Mouse (Mus musculus): ENCODE data around the gene Klc3. TPM values are rescaled to one million over a fixed set of nuclear protein-coding genes. Genes with fewer than 3 reads are reported as not detected.

Gene Klc3
- 1.5 and 2.6 TPM in 2 replicates for polyA plus RNA-seq (2015; fragmentation: Nextera tagmentation; extraction: Ambion mirVana)

DNA sequence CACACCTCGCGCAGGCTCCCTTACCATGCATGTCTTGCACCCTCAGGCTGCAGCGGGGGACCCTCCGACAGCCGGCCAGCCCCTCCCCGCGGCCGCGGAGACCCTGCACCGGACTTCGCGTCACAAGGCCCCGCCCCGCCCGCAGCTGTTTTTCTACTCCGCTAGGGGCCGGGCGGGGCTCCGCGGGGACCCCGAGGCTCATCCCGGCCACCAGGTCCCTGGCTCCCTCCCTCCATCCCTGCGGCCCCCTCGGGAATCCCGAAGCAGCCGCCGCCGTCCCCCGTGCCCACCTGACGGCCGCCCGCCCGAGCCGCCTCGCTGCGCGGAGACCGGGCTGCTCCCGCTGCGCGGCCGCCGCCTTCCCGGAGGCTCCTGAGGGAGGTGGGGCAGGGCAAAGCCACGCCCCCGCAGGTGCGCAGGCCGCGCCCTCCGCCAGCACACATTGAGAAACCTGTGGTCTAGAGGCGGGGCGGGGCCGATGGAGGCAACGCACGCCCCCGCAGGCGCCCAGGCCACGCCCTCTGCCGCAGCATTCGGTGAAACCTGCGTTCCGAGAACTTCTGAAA lies at the start of gene Klc3:
Gene Klc3 (minus strand): TSS at position 374 of the 566 bp plus-strand sequence.
- Histone ChIP-seq H3K4me2 (peak within 1 kb of the TSS; percentile 94), H3K27ac (no peak within 1 kb of the TSS), H3K9ac (peak within 1 kb of the TSS; percentile 65), H3K27me3 (peaks cover 76% of the 10 kb centered on the region), H3K9me3 (replicated peaks) (peaks cover 9% of the 10 kb centered on the region), H3K4me1 (peaks cover 20% of the 10 kb centered on the region), H3K36me3 (ENCODE audit: poor library complexity, severe bottlenecking) (no peaks in the 10 kb centered on the region), H3K4me3 (peak within 1 kb of the TSS; percentile 53)
- under 1% methylated on average over 49 of the region's 62 CpGs for WGBS
- ATAC-seq, result no peak

- 90% methylated on average over 12 of the region's 12 CpGs for WGBS
- 0 out of 2 replicates have a peak, but pooled peaks have one; percentile 25 for ATAC-seq
- Histone ChIP-seq H3K4me1 (no peaks in the 10 kb centered on the region), H3K4me3 (no peak overlapping the region), H3K9ac (no peak overlapping the region), H3K27ac (no peak overlapping the region), H3K9me3 (replicated peaks) (no peaks in the 10 kb centered on the region), H3K36me3 (ENCODE audit: poor library complexity, severe bottlenecking) (peaks cover 78% of the 10 kb centered on the region), H3K27me3 (no peaks in the 10 kb centered on the region), H3K4me2 (no peak overlapping the region)
These were observed 45.3 kb upstream of the Klc3 start for GRCm38 (mm10) chr7:19449165-19449564.

DNA sequence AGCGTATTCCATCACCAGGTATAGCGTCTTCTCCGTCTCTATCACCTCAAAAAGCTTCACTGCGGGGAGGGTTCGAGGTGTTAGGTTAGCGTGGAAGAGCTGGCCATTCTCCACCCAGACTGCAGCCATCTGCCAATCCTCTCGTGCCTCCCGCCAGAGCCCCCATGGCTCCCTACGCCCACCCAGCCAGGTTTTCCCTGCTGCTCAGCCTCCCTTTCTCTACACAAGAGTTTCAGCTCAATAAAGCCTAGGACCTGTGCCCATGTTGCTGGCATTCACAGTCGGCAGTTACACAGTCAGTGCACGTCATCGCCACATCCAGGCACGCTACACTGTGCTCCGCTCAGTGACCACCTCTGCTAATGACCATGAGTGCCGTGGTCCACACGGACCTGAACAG lies 43.8 kb upstream of the Klc3 start:
- 85% methylated on average over 16 of the region's 16 CpGs for WGBS
- Histone ChIP-seq H3K9me3 (replicated peaks) (no peaks in the 10 kb centered on the region), H3K4me2 (no peak overlapping the region), H3K4me1 (no peaks in the 10 kb centered on the region), H3K4me3 (no peak overlapping the region), H3K27me3 (no peaks in the 10 kb centered on the region), H3K36me3 (ENCODE audit: poor library complexity, severe bottlenecking) (peaks cover 85% of the 10 kb centered on the region), H3K27ac (no peak overlapping the region), H3K9ac (no peak overlapping the region)
- ATAC-seq, result no peak

DNA sequence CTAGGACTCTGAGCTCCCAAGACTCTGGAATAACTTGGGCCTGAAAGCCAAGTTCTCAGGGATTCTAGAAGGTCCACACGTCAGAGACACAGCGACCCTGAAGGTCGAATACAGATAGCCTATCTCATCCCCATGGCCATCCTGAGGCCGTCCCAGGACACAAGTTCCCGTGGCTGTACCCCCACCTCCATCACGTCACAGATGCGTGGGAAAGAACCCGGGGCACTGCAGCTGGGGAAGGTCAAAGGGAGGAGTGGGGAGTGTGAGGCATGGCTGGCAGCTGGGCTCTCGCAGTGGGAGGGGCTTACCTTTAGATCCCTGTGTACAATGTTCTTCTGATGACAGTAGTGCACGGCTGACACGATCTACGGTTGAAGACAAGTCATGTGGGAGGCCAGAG lies 40.9 kb upstream of the Klc3 start:
- no peak for ATAC-seq
- H3K27ac ChIP-seq, result no peak overlapping the region
- 89% methylated on average over 12 of the region's 12 CpGs for WGBS

GRCm38 (mm10) chr7:19443344-19443743 lies 39.4 kb upstream of the Klc3 start:
- Histone ChIP-seq H3K27ac (no peak overlapping the region), H3K27me3 (no peaks in the 10 kb centered on the region), H3K4me3 (no peak overlapping the region), H3K36me3 (ENCODE audit: poor library complexity, severe bottlenecking) (peaks cover 78% of the 10 kb centered on the region), H3K4me2 (no peak overlapping the region), H3K9ac (no peak overlapping the region), H3K9me3 (replicated peaks) (no peaks in the 10 kb centered on the region), H3K4me1 (no peaks in the 10 kb centered on the region)
- 36% methylated on average over 3 of the region's 3 CpGs for WGBS
- peak; percentile 49 for ATAC-seq

More for the DNA sequence above, 40.9 kb upstream of the Klc3 start:
- no peaks in the 10 kb centered on the region for H3K9me3 ChIP-seq (replicated peaks)
- no peaks in the 10 kb centered on the region for H3K4me1 ChIP-seq
- no peak overlapping the region for H3K4me2 ChIP-seq
- no peaks in the 10 kb centered on the region for H3K27me3 ChIP-seq
- no peak overlapping the region for H3K9ac ChIP-seq
- no peak overlapping the region for H3K4me3 ChIP-seq
- peaks cover 88% of the 10 kb centered on the region for H3K36me3 ChIP-seq (ENCODE audit: poor library complexity, severe bottlenecking)

DNA sequence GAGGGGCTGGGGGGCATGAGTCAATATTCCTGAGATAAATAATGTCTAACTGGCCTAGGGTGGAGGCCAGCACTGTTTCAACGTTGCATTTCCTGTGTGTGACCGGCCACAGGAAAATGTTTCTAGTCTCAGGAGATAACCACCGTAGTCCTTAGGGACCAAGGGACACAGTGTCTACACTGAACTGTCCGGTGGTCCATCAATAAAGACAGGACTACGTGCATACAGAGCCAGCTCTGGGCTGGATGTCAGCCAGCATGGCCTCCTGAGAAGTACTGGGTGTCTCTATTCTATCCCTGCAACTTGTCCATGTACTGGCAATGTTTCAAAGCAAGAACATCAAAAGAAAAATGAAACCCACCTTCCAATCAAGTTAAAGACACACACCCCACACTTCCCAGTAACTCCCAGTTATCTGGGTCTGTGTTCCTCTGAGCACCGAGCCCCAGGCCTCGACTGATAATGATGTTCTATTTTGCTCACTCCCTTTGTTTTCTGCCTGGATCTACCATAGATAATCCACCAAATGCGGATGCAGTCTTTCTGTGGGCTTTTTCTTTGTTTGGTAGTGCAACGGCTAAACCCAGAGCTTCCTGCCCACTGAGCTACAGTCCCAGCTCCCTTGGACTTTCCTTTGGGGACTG lies 37.7 kb upstream of the Klc3 start:
- ATAC-seq, result no peak
- H3K4me1 ChIP-seq, result no peaks in the 10 kb centered on the region
- H3K27ac ChIP-seq, result no peak overlapping the region
- no peak overlapping the region for H3K4me2 ChIP-seq
- no peaks in the 10 kb centered on the region for H3K9me3 ChIP-seq (replicated peaks)
- H3K36me3 ChIP-seq (ENCODE audit: poor library complexity, severe bottlenecking), result peaks cover 77% of the 10 kb centered on the region
- no peaks in the 10 kb centered on the region for H3K27me3 ChIP-seq
- 87% methylated on average over 9 of the region's 9 CpGs for WGBS
- H3K4me3 ChIP-seq, result no peak overlapping the region
- no peak overlapping the region for H3K9ac ChIP-seq

- H3K36me3 ChIP-seq (ENCODE audit: poor library complexity, severe bottlenecking), result peaks cover 87% of the 10 kb centered on the region
- no peak overlapping the region for H3K4me3 ChIP-seq
- WGBS, result 78% methylated on average over 6 of the region's 9 CpGs
- no peaks in the 10 kb centered on the region for H3K27me3 ChIP-seq
- H3K27ac ChIP-seq, result no peak overlapping the region
- no peaks in the 10 kb centered on the region for H3K9me3 ChIP-seq (replicated peaks)
- H3K4me1 ChIP-seq, result no peaks in the 10 kb centered on the region
- no peak overlapping the region for H3K9ac ChIP-seq
- ATAC-seq, result no peak
- no peak overlapping the region for H3K4me2 ChIP-seq
These were observed 33.1 kb upstream of the Klc3 start for GRCm38 (mm10) chr7:19437048-19437447.

GRCm38 (mm10) chr7:19436276-19436675 lies 32.4 kb upstream of the Klc3 start:
- H3K4me3 ChIP-seq, result no peak overlapping the region
- H3K9ac ChIP-seq, result no peak overlapping the region
- no peaks in the 10 kb centered on the region for H3K4me1 ChIP-seq
- no peak for ATAC-seq
- no peaks in the 10 kb centered on the region for H3K9me3 ChIP-seq (replicated peaks)
- no peak overlapping the region for H3K27ac ChIP-seq
- no peaks in the 10 kb centered on the region for H3K27me3 ChIP-seq
- peaks cover 88% of the 10 kb centered on the region for H3K36me3 ChIP-seq (ENCODE audit: poor library complexity, severe bottlenecking)
- WGBS, result 97% methylated on average over 2 of the region's 2 CpGs
- no peak overlapping the region for H3K4me2 ChIP-seq

DNA sequence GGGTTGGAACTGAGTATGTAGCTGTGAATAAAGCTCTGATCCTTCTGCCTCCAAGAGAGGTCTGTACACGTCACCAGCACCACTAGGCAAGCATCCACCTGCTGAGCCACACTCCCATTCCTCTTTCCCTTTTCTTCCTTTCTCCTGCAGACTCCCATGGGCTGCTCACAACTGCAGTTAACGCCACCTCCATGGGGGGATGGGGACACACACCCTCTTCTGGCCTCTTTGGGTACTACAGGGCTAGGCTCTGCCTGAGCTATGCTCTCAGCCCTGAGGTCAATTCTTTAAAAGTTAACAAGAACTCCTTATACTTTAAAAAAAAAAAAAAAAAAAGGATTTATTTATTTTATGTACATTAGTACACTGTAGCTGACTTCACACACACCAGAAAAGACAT lies 28.6 kb upstream of the Klc3 start:
- Histone ChIP-seq H3K9me3 (replicated peaks) (no peaks in the 10 kb centered on the region), H3K9ac (no peak overlapping the region), H3K4me3 (no peak overlapping the region), H3K27me3 (no peaks in the 10 kb centered on the region), H3K27ac (no peak overlapping the region), H3K4me2 (no peak overlapping the region), H3K4me1 (no peaks in the 10 kb centered on the region), H3K36me3 (ENCODE audit: poor library complexity, severe bottlenecking) (peaks cover 99% of the 10 kb centered on the region)
- ATAC-seq, result no peak
- 91% methylated on average over 2 of the region's 2 CpGs for WGBS

DNA sequence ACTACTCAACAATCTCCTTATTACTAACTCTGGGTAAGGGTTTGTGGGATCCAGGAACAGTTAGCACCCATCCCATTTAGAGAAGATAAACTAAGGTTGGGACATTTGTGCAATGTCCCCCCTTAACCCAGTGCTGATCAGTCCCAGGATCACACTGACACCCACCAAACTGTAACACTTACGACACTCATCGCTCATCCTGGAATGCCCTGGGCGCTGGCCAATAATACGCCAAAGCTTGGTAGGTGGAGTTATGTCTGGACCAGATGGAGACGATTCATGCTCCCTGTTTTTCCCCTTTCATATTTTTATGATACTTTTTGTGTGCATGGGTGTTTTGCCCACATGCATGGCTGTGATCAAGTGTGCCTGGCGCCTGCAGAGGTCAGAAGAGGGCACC lies 26.5 kb upstream of the Klc3 start:
- no peak for ATAC-seq
- 91% methylated on average over 6 of the region's 6 CpGs for WGBS
- peaks cover 99% of the 10 kb centered on the region for H3K36me3 ChIP-seq (ENCODE audit: poor library complexity, severe bottlenecking)

GRCm38 (mm10) chr7:19429726-19430125 lies 25.8 kb upstream of the Klc3 start:
- H3K9ac ChIP-seq, result no peak overlapping the region
- H3K4me2 ChIP-seq, result no peak overlapping the region
- ATAC-seq, result 0 out of 2 replicates have a peak, but pooled peaks have one; percentile 17
- no peaks in the 10 kb centered on the region for H3K9me3 ChIP-seq (replicated peaks)
- no peak overlapping the region for H3K27ac ChIP-seq
- WGBS, result 65% methylated on average over 8 of the region's 8 CpGs
- no peak overlapping the region for H3K4me3 ChIP-seq
- H3K4me1 ChIP-seq, result no peaks in the 10 kb centered on the region
- H3K27me3 ChIP-seq, result no peaks in the 10 kb centered on the region
- H3K36me3 ChIP-seq (ENCODE audit: poor library complexity, severe bottlenecking), result peaks cover 99% of the 10 kb centered on the region

More for the DNA sequence above, 26.5 kb upstream of the Klc3 start:
- Histone ChIP-seq H3K9ac (no peak overlapping the region), H3K4me1 (no peaks in the 10 kb centered on the region), H3K9me3 (replicated peaks) (no peaks in the 10 kb centered on the region), H3K4me2 (no peak overlapping the region), H3K27ac (no peak overlapping the region), H3K4me3 (no peak overlapping the region), H3K27me3 (no peaks in the 10 kb centered on the region)

- no peak overlapping the region for H3K4me3 ChIP-seq
- WGBS, result 66% methylated on average over 15 of the region's 15 CpGs
- H3K27me3 ChIP-seq, result peaks cover 3% of the 10 kb centered on the region; the same call in 1 of the 2 replicates
- no peak for ATAC-seq
- H3K4me2 ChIP-seq, result no peak overlapping the region
- no peak overlapping the region for H3K27ac ChIP-seq
- peaks cover 84% of the 10 kb centered on the region for H3K36me3 ChIP-seq (ENCODE audit: poor library complexity, severe bottlenecking)
- H3K9me3 ChIP-seq (replicated peaks), result no peaks in the 10 kb centered on the region
- no peaks in the 10 kb centered on the region for H3K4me1 ChIP-seq
- H3K9ac ChIP-seq, result no peak overlapping the region
These were observed 24.2 kb upstream of the Klc3 start for GRCm38 (mm10) chr7:19427999-19428650.
